Mouse (Mus musculus) brain, embryonic 18.5 days (tissue): ENCODE data around the gene Wdr90.

ENCODE experiments used
- DNase-seq: peaks from one replicate; pipeline ENCODE4 v3.0.0-alpha.2; 2012; ENCODE audit warnings: low read depth, low spot score

Wdr90 gene

GRCm38 (mm10) chr17:25860832-25861703 lies at the start of gene Wdr90:
Gene Wdr90 (minus strand): TSS chr17:25861501.
- DNase-seq, result peak; percentile 85

GRCm38 (mm10) chr17:25907640-25908039 lies 46.3 kb upstream of the Wdr90 start:
- DNase-seq, result no peak

GRCm38 (mm10) chr17:25903061-25903460 lies 41.8 kb upstream of the Wdr90 start:
- DNase-seq, result no peak

GRCm38 (mm10) chr17:25900193-25900592 lies 38.9 kb upstream of the Wdr90 start:
- DNase-seq, result no peak

- no peak for DNase-seq
These were observed 34.6 kb upstream of the Wdr90 start for GRCm38 (mm10) chr17:25895891-25896290.

- DNase-seq, result no peak
These were observed 34.1 kb upstream of the Wdr90 start for GRCm38 (mm10) chr17:25895415-25895814.

- DNase-seq, result no peak
These were observed 32.8 kb upstream of the Wdr90 start for GRCm38 (mm10) chr17:25893975-25894617.

GRCm38 (mm10) chr17:25888837-25889236 lies 27.5 kb upstream of the Wdr90 start:
- DNase-seq, result no peak

- DNase-seq, result no peak
These were observed 26.2 kb upstream of the Wdr90 start for GRCm38 (mm10) chr17:25887467-25887866.

- no peak for DNase-seq
These were observed 25.5 kb upstream of the Wdr90 start for GRCm38 (mm10) chr17:25886806-25887205.

- no peak for DNase-seq
These were observed 24.3 kb upstream of the Wdr90 start for GRCm38 (mm10) chr17:25885636-25886035.

GRCm38 (mm10) chr17:25883824-25884223 lies 22.5 kb upstream of the Wdr90 start:
- DNase-seq, result no peak

- no peak for DNase-seq
These were observed 22.0 kb upstream of the Wdr90 start for GRCm38 (mm10) chr17:25883268-25883667.

- no peak for DNase-seq
These were observed 21.0 kb upstream of the Wdr90 start for GRCm38 (mm10) chr17:25882306-25882705.

GRCm38 (mm10) chr17:25881691-25882090 lies 20.4 kb upstream of the Wdr90 start:
- no peak for DNase-seq

GRCm38 (mm10) chr17:25880913-25881641 lies 19.8 kb upstream of the Wdr90 start:
- no peak for DNase-seq

GRCm38 (mm10) chr17:25880196-25880910 lies 19.1 kb upstream of the Wdr90 start, which contains the start of gene Wfikkn1:
Gene Wfikkn1 (minus strand): TSS chr17:25880858.
- DNase-seq, result no peak

GRCm38 (mm10) chr17:25879750-25880149 lies 18.4 kb upstream of the Wdr90 start:
- no peak for DNase-seq

- no peak for DNase-seq
These were observed 18.0 kb upstream of the Wdr90 start for GRCm38 (mm10) chr17:25879261-25879660.

GRCm38 (mm10) chr17:25878611-25879180 lies 17.4 kb upstream of the Wdr90 start:
- DNase-seq, result no peak
